Mouse (Mus musculus) liver, postnatal 0 days (tissue): Measurements from ENCODE around the gene Ntn1.

Experiments
- CTCF ChIP-seq: sonication (generic); IDR thresholded peaks from 2 replicates; pipeline ENCODE4 v1.5.1; 2016; ENCODE audit warnings: antibody characterized with exemption, low read depth
- EP300 ChIP-seq: IDR thresholded peaks from 2 replicates; pipeline ENCODE4 v1.6.1; 2016; ENCODE audit warnings: antibody characterized with exemption, low read depth, mild to moderate bottlenecking

GRCm38 (mm10) chr11:68371609-68372008 lies 29.0 kb downstream of the Ntn1 start:
- TF ChIP-seq CTCF: no peak
- no peak for TF ChIP-seq EP300
